Mouse (Mus musculus): Measurements from ENCODE around the gene Ttc6. TPM values are rescaled to one million over a fixed set of nuclear protein-coding genes. Genes with fewer than 3 reads are reported as not detected.

Ttc6 gene
- total and polyA plus RNA-seq, 3 experiments: 0.10 TPM; not detected in 2

GRCm38 (mm10) chr12:57543627-57543991 lies 20.3 kb upstream of the Ttc6 start:
- intact Hi-C loops (cut with DNase I): loop anchor here (5.0 kb wide), 1 partner anchor 856 kb away; no protein-coding TSS in a partner anchor
- Histone ChIP-seq H3K27me3 (ENCODE audit: control insufficient read depth, insufficient read depth, low read length) (peaks cover 42% of the 10 kb centered on the region), H3K4me3 (no peak overlapping the region), H3K27ac (no peak overlapping the region), H3K36me3 (ENCODE audit: control insufficient read depth, insufficient read depth, low read length) (no peaks in the 10 kb centered on the region), H3K79me2 (replicated peaks; ENCODE audit: control insufficient read depth, insufficient read depth, low read length) (no peaks in the 10 kb centered on the region), H3K4me1 (ENCODE audit: control insufficient read depth, insufficient read depth, low read length) (no peaks in the 10 kb centered on the region), H3K9ac (ENCODE audit: low read depth, low read length) (no peak overlapping the region)
- TF ChIP-seq EP300 (IDR thresholded peaks at IDR 0.05; ENCODE audit: insufficient read depth, low read depth, low read length) (no peak), POLR2A (IDR thresholded peaks at IDR 0.05; ENCODE audit: insufficient read depth, low read depth, low read length) (no peak)
- WGBS: 6% methylated on average over 10 of the region's 10 CpGs
- no peak for DNase-seq

GRCm38 (mm10) chr12:57544641-57545370 lies 19.1 kb upstream of the Ttc6 start:
- TF ChIP-seq POLR2A (IDR thresholded peaks at IDR 0.05; ENCODE audit: insufficient read depth, low read depth, low read length): no peak
- TF ChIP-seq CTCF (IDR thresholded peaks at IDR 0.05): peak; percentile 71
- no peak for TF ChIP-seq EP300 (IDR thresholded peaks at IDR 0.05; ENCODE audit: insufficient read depth, low read depth, low read length)
- peak in 1 of 2 experiments; percentile 27 for DNase-seq
- peak overlapping the region; percentile 36 for H3K4me3 ChIP-seq
- H3K9ac ChIP-seq (ENCODE audit: low read depth, low read length): no peak overlapping the region
- intact Hi-C loops (cut with DNase I): loop anchor here (5.0 kb wide), 2 partner anchors 263 to 858 kb away; no protein-coding TSS in a partner anchor
- no peaks in the 10 kb centered on the region for H3K4me1 ChIP-seq (ENCODE audit: control insufficient read depth, insufficient read depth, low read length)
- WGBS: 3% methylated on average over 31 of the region's 31 CpGs
- H3K79me2 ChIP-seq (replicated peaks; ENCODE audit: control insufficient read depth, insufficient read depth, low read length): no peaks in the 10 kb centered on the region
- H3K36me3 ChIP-seq (ENCODE audit: control insufficient read depth, insufficient read depth, low read length): no peaks in the 10 kb centered on the region
- peaks cover 42% of the 10 kb centered on the region for H3K27me3 ChIP-seq (ENCODE audit: control insufficient read depth, insufficient read depth, low read length)
- H3K27ac ChIP-seq: no peak overlapping the region

- Histone ChIP-seq H3K27me3 (ENCODE audit: control insufficient read depth, insufficient read depth, low read length) (peaks cover 42% of the 10 kb centered on the region), H3K4me1 (ENCODE audit: control insufficient read depth, insufficient read depth, low read length) (no peaks in the 10 kb centered on the region), H3K27ac (no peak overlapping the region), H3K9ac (ENCODE audit: low read depth, low read length) (no peak overlapping the region), H3K79me2 (replicated peaks; ENCODE audit: control insufficient read depth, insufficient read depth, low read length) (no peaks in the 10 kb centered on the region), H3K4me3 (peak overlapping the region; percentile 36), H3K36me3 (ENCODE audit: control insufficient read depth, insufficient read depth, low read length) (no peaks in the 10 kb centered on the region)
- WGBS: under 1% methylated on average over 94 of the region's 106 CpGs
- intact Hi-C loops (cut with DNase I): loop anchor here (5.0 kb wide), 1 partner anchor 263 kb away; no protein-coding TSS in a partner anchor
- TF ChIP-seq CTCF (IDR thresholded peaks at IDR 0.05) (no peak), POLR2A (IDR thresholded peaks at IDR 0.05; ENCODE audit: insufficient read depth, low read depth, low read length) (no peak), EP300 (IDR thresholded peaks at IDR 0.05; ENCODE audit: insufficient read depth, low read depth, low read length) (no peak)
- DNase-seq: peak; percentile 22 to 47
Observed at GRCm38 (mm10) chr12:57545371-57546241, 18.3 kb upstream of the Ttc6 start.

- H3K27ac ChIP-seq: no peak within 1 kb of the TSS
- no peaks in the 10 kb centered on the region for H3K36me3 ChIP-seq (ENCODE audit: control insufficient read depth, insufficient read depth, low read length)
- H3K79me2 ChIP-seq (replicated peaks; ENCODE audit: control insufficient read depth, insufficient read depth, low read length): no peaks in the 10 kb centered on the region
- 3% methylated on average over 32 of the region's 32 CpGs for WGBS
- TF ChIP-seq EP300 (IDR thresholded peaks at IDR 0.05; ENCODE audit: insufficient read depth, low read depth, low read length) (no peak), POLR2A (IDR thresholded peaks at IDR 0.05; ENCODE audit: insufficient read depth, low read depth, low read length) (no peak), CTCF (IDR thresholded peaks at IDR 0.05) (no peak)
- intact Hi-C loops (cut with DNase I): loop anchor here (5.0 kb wide), 1 partner anchor 264 kb away; no protein-coding TSS in a partner anchor
- no peak within 1 kb of the TSS for H3K9ac ChIP-seq (ENCODE audit: low read depth, low read length)
- DNase-seq: no peak
- H3K4me3 ChIP-seq: no peak within 1 kb of the TSS
- H3K4me1 ChIP-seq (ENCODE audit: control insufficient read depth, insufficient read depth, low read length): no peaks in the 10 kb centered on the region
- H3K27me3 ChIP-seq (ENCODE audit: control insufficient read depth, insufficient read depth, low read length): peaks cover 39% of the 10 kb centered on the region
Observed at GRCm38 (mm10) chr12:57546415-57547201, 17.3 kb upstream of the Ttc6 start, which contains the start of gene Foxa1. Gene Foxa1 (minus strand): TSS chr12:57546916.

- Histone ChIP-seq H3K36me3 (ENCODE audit: control insufficient read depth, insufficient read depth, low read length) (no peaks in the 10 kb centered on the region), H3K4me1 (ENCODE audit: control insufficient read depth, insufficient read depth, low read length) (no peaks in the 10 kb centered on the region), H3K4me3 (no peak overlapping the region), H3K27ac (no peak overlapping the region), H3K27me3 (ENCODE audit: control insufficient read depth, insufficient read depth, low read length) (peaks cover 29% of the 10 kb centered on the region), H3K9ac (ENCODE audit: low read depth, low read length) (no peak overlapping the region), H3K79me2 (replicated peaks; ENCODE audit: control insufficient read depth, insufficient read depth, low read length) (no peaks in the 10 kb centered on the region)
- intact Hi-C loops (cut with DNase I): loop anchor here (5.0 kb wide), 1 partner anchor 266 kb away; no protein-coding TSS in a partner anchor
- DNase-seq: no peak
- whole genome bisulfite sequencing: 4% methylated on average over 9 of the region's 9 CpGs
- TF ChIP-seq POLR2A (IDR thresholded peaks at IDR 0.05; ENCODE audit: insufficient read depth, low read depth, low read length): no peak
- no peak for TF ChIP-seq CTCF (IDR thresholded peaks at IDR 0.05)
- TF ChIP-seq EP300 (IDR thresholded peaks at IDR 0.05; ENCODE audit: insufficient read depth, low read depth, low read length): no peak
Observed at GRCm38 (mm10) chr12:57547890-57548289, 16.0 kb upstream of the Ttc6 start.

Data from heart, adult 2 months (tissue).